In the genomic region with DNA sequence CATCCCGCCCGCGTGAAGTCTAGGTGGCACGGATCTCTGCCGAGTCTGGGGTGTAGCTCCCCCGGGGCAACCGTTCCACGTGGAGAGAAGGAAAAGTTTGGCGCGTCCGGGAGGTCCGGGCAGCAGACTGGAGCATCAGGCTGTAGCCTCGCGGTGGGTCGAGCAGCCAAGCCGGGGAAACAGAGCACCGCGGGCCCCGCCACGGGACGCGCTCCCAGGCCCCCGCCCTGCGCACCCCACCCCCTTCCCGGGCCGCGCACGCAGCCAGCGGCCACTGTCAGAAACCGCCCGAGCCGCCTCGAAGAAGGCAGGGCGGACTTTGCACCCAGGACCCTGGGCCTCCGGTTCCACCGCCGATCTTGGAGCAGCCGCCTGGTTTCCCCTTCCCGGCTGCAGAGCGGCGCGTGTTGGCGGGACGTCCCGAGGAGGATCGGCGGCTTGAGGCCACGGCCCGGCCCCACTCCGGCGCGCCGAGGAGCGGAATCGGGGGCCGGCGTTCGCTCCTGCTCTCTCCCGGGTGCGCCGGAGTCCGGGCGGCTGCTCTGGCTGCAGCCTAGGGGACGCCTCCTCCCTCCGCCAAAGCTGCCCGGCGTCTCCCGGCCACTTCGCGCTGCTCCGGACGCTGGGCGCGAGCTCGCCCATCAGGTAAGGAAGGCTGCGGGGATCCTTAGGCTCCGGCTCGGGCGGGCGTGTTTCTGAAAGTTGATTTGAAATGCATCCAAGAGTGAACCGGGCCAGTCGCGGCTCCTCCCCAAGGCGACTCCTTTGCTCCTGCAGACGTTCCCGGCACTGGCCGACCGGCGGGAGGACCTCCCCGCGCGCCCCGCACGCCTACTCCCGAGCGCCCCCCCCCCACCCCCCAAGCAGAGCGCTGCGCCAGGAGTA, we compare ENCODE assay signal across 9 mouse cellular contexts. TPM values are rescaled to one million over a fixed set of nuclear protein-coding genes. Genes with fewer than 3 reads are reported as not detected.
DNase-seq lines count a peak whose midpoint lies in the region; ATAC-seq lines count a peak whose summit lies in the region.
"Had no signal": no experiment of that assay in that cellular context is flagged by ENCODE, and none has a peak within 500 bp of the region (broad histone marks: within the 10 kb centered on the region; RNA-seq: fewer than 3 reads in every experiment).

No protein-coding gene starts in this region.

- intact Hi-C loops in left cerebral cortex, postnatal 4 days (cut with DNase I): no loop called here

- peaks cover 78% of the 10 kb centered on the region for H3K27me3 ChIP-seq in embryonic facial prominence, embryonic 13.5 days
- peaks cover 66% of the 10 kb centered on the region for H3K27me3 ChIP-seq in limb, embryonic 11.5 days (ENCODE audit: control insufficient read depth, insufficient read depth, low read length)
- peaks cover 32% of the 10 kb centered on the region for H3K27me3 ChIP-seq in midbrain, embryonic 16.5 days (ENCODE audit: control insufficient read depth, insufficient read depth, low read depth, low read length)

- H3K9ac ChIP-seq in embryonic facial prominence, embryonic 13.5 days: peak overlapping the region; percentile 71
- H3K9ac ChIP-seq in limb, embryonic 11.5 days (ENCODE audit: low read length): peak overlapping the region; percentile 55
- peak overlapping the region; percentile 62 for H3K9ac ChIP-seq in midbrain, embryonic 16.5 days (ENCODE audit: low read depth, low read length)

- peak; percentile 67 for ATAC-seq in embryonic facial prominence, embryonic 13.5 days (ENCODE audit: insufficient number of reproducible peaks, insufficient read depth, low FRiP score, low TSS enrichment, low read depth)
- ATAC-seq in limb, embryonic 11.5 days (ENCODE audit: insufficient number of reproducible peaks, low FRiP score, low TSS enrichment, low read depth): peak; percentile 48
- peak; percentile 37 for ATAC-seq in midbrain, embryonic 16.5 days

- peaks cover 22% of the 10 kb centered on the region for H3K4me1 ChIP-seq in embryonic facial prominence, embryonic 13.5 days
- peaks cover 10% of the 10 kb centered on the region; the same call in 1 of the 2 replicates for H3K4me1 ChIP-seq in limb, embryonic 11.5 days (ENCODE audit: control insufficient read depth, insufficient read depth, low read length)
- peaks cover 19% of the 10 kb centered on the region for H3K4me1 ChIP-seq in midbrain, embryonic 16.5 days (ENCODE audit: control insufficient read depth, insufficient read depth, low read length)

- H3K4me2 ChIP-seq in embryonic facial prominence, embryonic 13.5 days: peak overlapping the region; percentile 95
- peak overlapping the region; percentile 94 for H3K4me2 ChIP-seq in limb, embryonic 11.5 days (ENCODE audit: low read depth, severe bottlenecking)
- H3K4me2 ChIP-seq in midbrain, embryonic 16.5 days (ENCODE audit: low read length): peak overlapping the region; percentile 64

- no peaks in the 10 kb centered on the region for H3K36me3 ChIP-seq in embryonic facial prominence, embryonic 13.5 days
- H3K36me3 ChIP-seq in limb, embryonic 11.5 days (ENCODE audit: control insufficient read depth, insufficient read depth, low read length): no peaks in the 10 kb centered on the region
- H3K36me3 ChIP-seq in midbrain, embryonic 16.5 days (ENCODE audit: control insufficient read depth, insufficient read depth, low read length): no peaks in the 10 kb centered on the region

- peak overlapping the region; percentile 59 for H3K4me3 ChIP-seq in embryonic facial prominence, embryonic 13.5 days
- peak overlapping the region; percentile 44 for H3K4me3 ChIP-seq in limb, embryonic 11.5 days (ENCODE audit: low read depth, low read length)
- peak overlapping the region; percentile 40 for H3K4me3 ChIP-seq in midbrain, embryonic 16.5 days (ENCODE audit: low read depth, low read length)

- H3K27ac ChIP-seq in embryonic facial prominence, embryonic 13.5 days: no peak overlapping the region
- no peak overlapping the region for H3K27ac ChIP-seq in limb, embryonic 11.5 days (replicated peaks; ENCODE audit: low read depth, low read length)
- H3K27ac ChIP-seq in midbrain, embryonic 16.5 days (ENCODE audit: low read length): peak overlapping the region; percentile 53

- peaks cover 2% of the 10 kb centered on the region; the same call in 1 of the 2 replicates for H3K9me3 ChIP-seq in embryonic facial prominence, embryonic 13.5 days
- no peaks in the 10 kb centered on the region for H3K9me3 ChIP-seq in limb, embryonic 11.5 days (ENCODE audit: control insufficient read depth, low read length)
- peaks cover 4% of the 10 kb centered on the region for H3K9me3 ChIP-seq in midbrain, embryonic 16.5 days (replicated peaks; ENCODE audit: control insufficient read depth, low read length, poor library complexity, severe bottlenecking)

- DNase-seq in left cerebral cortex, postnatal 4 days: peak; percentile 17
- no peak for DNase-seq in left cerebral cortex, adult 11 months (ENCODE audit: low spot score)
- peak; percentile 24 for DNase-seq in heart, postnatal 4 days
- DNase-seq in limb, embryonic 11.5 days (ENCODE audit: low spot score): peak; percentile 72
- no peak for DNase-seq in adipocyte (ENCODE audit: low spot score)
- no peak for DNase-seq in thymus, postnatal 14 days

- WGBS in embryonic facial prominence, embryonic 13.5 days: under 1% methylated on average over 86 of the region's 98 CpGs
- WGBS in limb, embryonic 11.5 days: under 1% methylated on average over 85 of the region's 98 CpGs
- WGBS in midbrain, embryonic 16.5 days: under 1% methylated on average over 64 of the region's 98 CpGs

RNA-seq across cellular contexts. Expression of a gene that starts 0.4 kb away (rescaled TPM):
- under 1 TPM; 0.22 to 0.30 TPM for total RNA-seq in left cerebral cortex, postnatal 4 days (2021)
- 0.63 and 0.76 TPM in 2 replicates for polyA plus RNA-seq in embryonic facial prominence, embryonic 13.5 days (2015; fragmentation: Nextera tagmentation; extraction: Ambion mirVana)
- total RNA-seq in heart, postnatal 4 days (2021): not detected
- 0.97 and 1.1 TPM in 2 replicates for polyA plus RNA-seq in limb, embryonic 11.5 days (2014; fragmentation: Nextera tagmentation; extraction: Ambion mirVana)
- 5.9 and 8.4 TPM in 2 replicates for polyA plus RNA-seq in midbrain, embryonic 16.5 days (2015; fragmentation: Nextera tagmentation; extraction: Ambion mirVana)
- total RNA-seq: left cerebral cortex, postnatal 10 days had no signal

Comparison
In these comparisons a context has a peak if more than half of its experiments do, and no peak if none do; other contexts are left out.
1. DNase-seq: peak in left cerebral cortex, postnatal 4 days (single experiment), heart, postnatal 4 days (single experiment) and limb, embryonic 11.5 days (single experiment); none in left cerebral cortex, adult 11 months (single experiment), adipocyte (single experiment) and thymus, postnatal 14 days (single experiment).
2. Peak in every context shown above with its lines, with median percentiles within 50 percentile points of each other: ATAC-seq, H3K4me2 ChIP-seq, H3K4me3 ChIP-seq and H3K9ac ChIP-seq.